In genomic region chr2:153345071-153345453, GRCm38 (mm10) we compare ENCODE assay signal across 8 mouse cellular contexts. TPM values are rescaled to one million over a fixed set of nuclear protein-coding genes. Genes with fewer than 3 reads are reported as not detected.
DNase-seq lines count a peak whose midpoint lies in the region; ATAC-seq and TF ChIP-seq lines count a peak whose summit lies in the region.

No protein-coding gene starts in this region.

- H3ac ChIP-seq in myocyte (ENCODE audit: control insufficient read depth, insufficient read length), result peak overlapping the region; percentile 74

- WGBS in heart, embryonic 10.5 days, result 8% methylated on average over 11 of the region's 11 CpGs

- H3K79me2 ChIP-seq in myocyte (ENCODE audit: control insufficient read depth, insufficient read depth), result peaks cover 37% of the 10 kb centered on the region

- H3K9me3 ChIP-seq in heart, embryonic 10.5 days, result no peaks in the 10 kb centered on the region

- no peak for DNase-seq in heart, embryonic 10.5 days (ENCODE audit: low spot score)
- no peak for DNase-seq in heart, postnatal 4 days
- DNase-seq in spleen, postnatal 10 days (ENCODE audit: low spot score in 2 of 2), result peak; percentile 31 to 43
- no peak for DNase-seq in spleen, adult 12 weeks (ENCODE audit: low spot score)
- no peak for DNase-seq in right cerebral cortex, adult 18-20 months
- DNase-seq in adrenal gland, postnatal 25 days, result no peak

- H3K4me2 ChIP-seq in myocyte (ENCODE audit: low read depth), result peak overlapping the region; percentile 97

- peak; percentile 38 for ATAC-seq in inflammation-experienced regulatory T-cells, adult 6 months

- peaks cover 20% of the 10 kb centered on the region for H3K4me1 ChIP-seq in heart, embryonic 10.5 days

- H3K27me3 ChIP-seq in heart, embryonic 10.5 days (ENCODE audit: insufficient read depth, poor library complexity, severe bottlenecking), result no peaks in the 10 kb centered on the region
- H3K27me3 ChIP-seq in myocyte (ENCODE audit: control insufficient read depth, insufficient read depth, insufficient read length), result no peaks in the 10 kb centered on the region

- peak overlapping the region; percentile 100 for H3K27ac ChIP-seq in heart, embryonic 10.5 days

- H3K36me3 ChIP-seq in heart, embryonic 10.5 days, result peaks cover 11% of the 10 kb centered on the region; the same call in 1 of the 2 replicates
- no peaks in the 10 kb centered on the region for H3K36me3 ChIP-seq in myocyte (ENCODE audit: control insufficient read depth, insufficient read depth)

- H3K4me3 ChIP-seq in heart, embryonic 10.5 days, result peak overlapping the region; percentile 97
- peak overlapping the region; percentile 81 for H3K4me3 ChIP-seq in myocyte

- TF ChIP-seq POLR2A in myocyte (IDR thresholded peaks at IDR 0.05; ENCODE audit: insufficient read length, low read depth), result no peak

TF ChIP-seq in myocyte, 11 proteins besides CTCF, POLR2A, EP300 and RAD21:
- TF ChIP-seq E2F4 (IDR thresholded peaks at IDR 0.05; ENCODE audit: insufficient read depth), result no peak
- no peak for TF ChIP-seq TCF3 (IDR thresholded peaks at IDR 0.05; ENCODE audit: insufficient read length, low read depth)
- no peak for TF ChIP-seq SRF (IDR thresholded peaks at IDR 0.05; ENCODE audit: control insufficient read depth, insufficient read length, low read depth)
- TF ChIP-seq MYOD1 (IDR thresholded peaks at IDR 0.05; ENCODE audit: control insufficient read depth in 1 of 3, insufficient read length in 2 of 3, low read depth in 2 of 3), result no peak
- TF ChIP-seq MYOG (IDR thresholded peaks at IDR 0.05; ENCODE audit: control insufficient read depth in 1 of 3, insufficient read depth in 1 of 3, insufficient read length in 2 of 3, low read depth in 2 of 3), result no peak
- no peak for TF ChIP-seq REST (IDR thresholded peaks at IDR 0.05; ENCODE audit: insufficient read depth, insufficient read length)
- TF ChIP-seq CEBPB (IDR thresholded peaks at IDR 0.05; ENCODE audit: insufficient read depth, poor library complexity, severe bottlenecking), result no peak
- TF ChIP-seq USF1 (IDR thresholded peaks at IDR 0.05; ENCODE audit: low read depth), result no peak
- TF ChIP-seq POLR2AphosphoS2 (IDR thresholded peaks at IDR 0.05; ENCODE audit: insufficient read length, low read depth), result no peak
- TF ChIP-seq MAX (IDR thresholded peaks at IDR 0.05; ENCODE audit: low read depth), result no peak
- no peak for TF ChIP-seq TCF12 (IDR thresholded peaks at IDR 0.05; ENCODE audit: insufficient read depth, poor library complexity, severe bottlenecking)

RNA-seq across cellular contexts. Expression of gene Asxl1, which starts 0.6 kb away (rescaled TPM):
- 9.2 and 9.6 TPM in 2 replicates for polyA plus RNA-seq in heart, embryonic 10.5 days (2016; fragmentation: Nextera tagmentation; extraction: Ambion mirVana)
- 10 to 100 TPM; 37.0 to 38.2 TPM for total RNA-seq in heart, postnatal 4 days (2021)
- polyA plus RNA-seq in inflammation-experienced regulatory T-cells, adult 6 months (2017; shearing (Covaris generic)), result 10 to 100 TPM; 15.0 to 16.6 (median 15.9) TPM
- 15.4 TPM for polyA plus RNA-seq in myocyte (2012; fragmentation: generic; extraction: Trizol)
- total RNA-seq in adrenal gland, postnatal 25 days (2021), result 32.4 and 38.4 TPM in 2 replicates

RNA-seq across cellular contexts. Expression of gene Kif3b, which starts 53.8 kb away (rescaled TPM):
- polyA plus RNA-seq in heart, embryonic 10.5 days (2016; fragmentation: Nextera tagmentation; extraction: Ambion mirVana), result 4.1 and 4.4 TPM in 2 replicates
- 10 to 100 TPM; 12.9 to 13.4 TPM for total RNA-seq in heart, postnatal 4 days (2021)
- 10 to 100 TPM in 2 of 3 experiments, 1 to 10 TPM in 1; 8.5 to 13.3 (median 11.6) TPM for polyA plus RNA-seq in inflammation-experienced regulatory T-cells, adult 6 months (2017; shearing (Covaris generic))
- 10.8 TPM for polyA plus RNA-seq in myocyte (2012; fragmentation: generic; extraction: Trizol)
- total RNA-seq in adrenal gland, postnatal 25 days (2021), result 31.8 and 34.4 TPM in 2 replicates

Comparison
In these comparisons a context has a peak if more than half of its experiments do, and no peak if none do; other contexts are left out.
1. DNase-seq: peak in spleen, postnatal 10 days (2 of 2); none in heart, embryonic 10.5 days (single experiment), heart, postnatal 4 days (single experiment), spleen, adult 12 weeks (single experiment), right cerebral cortex, adult 18-20 months (single experiment) and adrenal gland, postnatal 25 days (single experiment).